Mouse (Mus musculus) heart, adult 9 months (tissue): ENCODE data around the gene Tmem82.

Experiments
- DNase-seq, 2 experiments: peaks; one replicate each; pipeline ENCODE4 v3.0.0; 2022; ENCODE audit warnings: low spot score in 2 of 2

The Tmem82 gene

DNA sequence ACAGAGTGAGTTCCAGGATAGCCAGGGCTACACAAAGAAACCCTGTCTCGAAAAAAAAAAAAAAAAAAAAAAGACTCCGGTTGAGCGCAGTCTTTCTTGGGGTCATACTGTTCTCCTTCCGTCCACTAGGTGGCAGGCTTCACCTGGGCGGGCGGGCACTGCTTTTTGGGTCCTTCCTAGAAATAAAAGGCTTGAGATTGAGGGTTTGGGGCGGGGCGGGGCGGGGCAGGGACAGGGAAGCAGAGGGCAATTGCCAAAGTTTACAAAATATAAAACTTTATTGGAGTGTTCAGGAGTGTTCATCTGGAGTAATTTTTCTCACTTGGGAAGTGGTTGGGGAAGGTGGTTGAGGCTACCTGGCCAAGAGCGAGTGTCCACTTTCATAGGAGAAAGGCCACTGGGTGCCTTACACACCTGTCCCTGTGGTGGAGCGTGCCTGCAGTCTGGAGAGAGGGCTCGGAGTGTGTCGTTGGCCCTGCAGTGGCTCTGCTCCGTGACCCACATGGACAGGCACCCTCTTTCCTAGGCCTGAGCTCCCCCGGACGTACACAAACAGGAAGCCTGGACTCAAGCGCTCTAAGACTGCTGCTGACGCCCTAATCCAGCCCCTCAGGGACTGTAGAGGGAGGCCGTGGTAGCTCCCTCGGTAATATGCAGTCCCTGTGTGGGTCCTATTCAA, at the start of gene Tmem82:
TSS of gene Tmem82 (minus strand) at position 69 of the 679 bp plus-strand sequence.
- DNase-seq: peak in 1 of 2 experiments; percentile 55

DNA sequence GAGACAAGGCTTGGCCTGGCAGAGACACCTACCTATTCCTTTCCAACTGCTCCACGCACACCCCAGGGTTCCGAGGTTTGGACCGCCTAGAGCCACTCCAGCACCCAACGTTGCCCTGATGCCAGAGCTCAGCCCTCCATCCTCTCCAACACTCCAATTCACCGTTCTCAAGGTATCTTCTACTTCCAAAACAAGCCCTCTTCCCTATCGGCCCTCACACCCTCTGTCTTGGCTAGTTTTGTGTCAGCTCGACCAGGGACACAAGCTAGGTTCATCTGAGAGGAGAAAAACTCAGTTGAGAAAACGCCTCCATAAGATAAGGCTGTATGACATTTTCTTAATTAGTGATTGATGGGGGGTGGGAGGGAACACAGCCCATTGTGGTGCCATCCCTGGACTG, 46.4 kb upstream of the Tmem82 start, which contains the start of gene Plekhm2:
TSS of gene Plekhm2 (minus strand) at position 101 of the 400 bp plus-strand sequence.
- no peak for DNase-seq

DNA sequence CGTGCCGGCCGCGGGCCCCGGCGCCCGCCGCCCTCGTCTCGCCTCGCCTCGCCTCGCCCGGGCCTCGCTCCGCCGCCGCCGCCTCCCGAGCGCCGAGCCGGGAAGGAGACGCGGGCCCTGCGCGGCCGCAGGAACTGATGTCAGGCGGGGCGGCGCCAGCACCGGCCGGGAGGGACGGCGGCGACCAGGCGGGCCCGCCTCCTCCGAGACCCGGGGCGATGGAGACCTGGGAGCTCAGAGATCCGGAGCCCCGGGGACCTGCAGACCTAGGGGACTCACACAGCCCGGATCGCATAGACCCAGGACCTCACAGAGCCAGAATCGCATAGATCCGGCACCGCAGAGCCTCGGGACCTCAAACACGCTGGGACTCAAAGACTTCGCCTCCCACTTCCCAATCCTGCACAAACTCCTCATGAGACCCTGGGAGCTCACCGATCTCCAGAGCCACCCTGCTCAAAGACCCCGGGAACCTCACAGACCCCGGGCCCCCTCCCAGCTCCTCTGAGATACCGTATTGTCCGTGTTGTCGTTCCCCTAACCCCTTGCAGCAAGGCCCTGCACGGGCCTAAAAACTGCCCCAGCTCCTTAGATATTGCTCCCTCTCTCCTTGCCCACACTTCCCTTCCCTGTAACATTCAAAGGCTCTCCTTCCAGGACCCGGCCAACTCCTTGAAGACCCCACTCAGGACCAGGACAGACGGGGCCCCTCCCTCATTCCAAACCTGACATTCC, 45.7 kb upstream of the Tmem82 start:
- peak; percentile 76 to 78 for DNase-seq

DNA sequence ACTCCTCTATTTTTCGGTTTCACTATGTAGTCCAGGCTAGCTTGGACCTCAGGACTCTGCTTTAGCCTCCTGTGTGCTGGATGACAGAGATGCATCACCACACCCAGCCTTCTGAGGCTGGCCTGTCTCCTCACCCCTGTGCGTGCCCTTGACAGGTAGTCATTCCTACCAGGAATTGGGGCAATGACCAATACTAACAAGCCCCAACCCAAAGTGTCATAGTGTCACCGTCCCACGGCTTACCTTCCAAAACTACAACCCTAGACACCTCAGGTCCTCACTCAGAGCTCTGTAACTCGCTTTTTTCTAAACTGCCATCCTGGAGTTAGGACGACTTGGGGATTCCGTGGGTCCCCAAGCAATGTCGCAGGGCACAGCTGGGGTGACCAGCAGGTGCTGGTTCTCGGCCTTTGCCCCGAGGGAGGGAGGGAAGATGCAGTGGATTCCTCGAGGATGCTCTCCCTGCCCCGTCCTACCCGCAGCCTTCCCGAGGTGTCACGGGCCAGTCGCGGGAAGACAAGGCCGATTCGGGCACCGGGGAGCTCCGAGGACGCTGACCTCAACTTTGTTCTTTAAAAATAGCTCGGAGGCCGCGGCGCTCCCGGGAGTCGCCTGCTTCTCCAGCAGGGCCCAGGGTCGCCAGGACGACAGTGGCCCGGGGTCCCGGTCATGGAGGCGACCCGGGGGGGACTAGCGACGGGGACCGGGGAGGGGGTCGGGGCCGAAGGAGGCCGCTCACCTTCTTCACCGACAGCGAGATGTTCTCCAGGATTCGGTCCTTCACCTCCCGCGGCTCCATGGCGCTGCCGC, 44.9 kb upstream of the Tmem82 start:
- DNase-seq: peak in 1 of 2 experiments; percentile 50

DNA sequence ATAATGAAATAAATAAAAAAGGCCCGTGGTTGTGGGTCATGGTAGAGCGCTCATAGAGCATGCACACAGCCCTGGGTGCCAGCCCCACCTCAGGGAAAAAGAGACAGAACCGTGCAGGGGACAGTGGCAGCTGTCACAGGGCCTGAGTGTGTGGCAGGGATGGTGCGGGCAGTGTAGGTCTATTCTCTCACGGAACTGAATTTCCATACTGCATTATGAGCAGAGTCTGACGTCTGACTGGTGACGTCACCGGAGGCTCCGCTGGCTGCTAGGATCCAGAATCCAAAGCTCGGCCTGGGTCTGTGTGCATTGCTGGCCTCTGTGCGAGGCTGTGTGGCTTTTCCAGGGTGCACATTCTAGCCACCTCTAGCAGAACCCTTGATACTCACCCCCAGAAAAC, 42.5 kb upstream of the Tmem82 start:
- DNase-seq: no peak

DNA sequence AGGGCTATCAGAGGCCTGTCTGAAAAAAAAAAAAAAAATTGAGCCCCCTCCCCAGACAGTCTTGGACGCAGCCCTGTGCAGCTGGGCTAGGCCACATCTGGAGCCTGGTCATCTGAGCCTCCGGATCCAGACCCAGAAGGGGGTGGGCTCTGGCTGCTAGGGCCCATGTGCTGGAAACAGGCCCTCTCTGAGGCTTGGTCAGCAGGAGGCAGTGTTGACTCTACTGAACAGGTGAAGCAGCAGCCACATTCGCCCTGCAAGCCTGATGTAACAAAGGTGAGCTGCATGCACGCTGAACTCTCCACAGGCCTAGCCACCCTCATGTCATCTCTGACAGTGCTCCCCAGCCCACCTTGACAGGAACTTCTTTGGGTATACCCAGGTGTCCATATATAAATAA, 41.3 kb upstream of the Tmem82 start:
- DNase-seq: no peak

DNA sequence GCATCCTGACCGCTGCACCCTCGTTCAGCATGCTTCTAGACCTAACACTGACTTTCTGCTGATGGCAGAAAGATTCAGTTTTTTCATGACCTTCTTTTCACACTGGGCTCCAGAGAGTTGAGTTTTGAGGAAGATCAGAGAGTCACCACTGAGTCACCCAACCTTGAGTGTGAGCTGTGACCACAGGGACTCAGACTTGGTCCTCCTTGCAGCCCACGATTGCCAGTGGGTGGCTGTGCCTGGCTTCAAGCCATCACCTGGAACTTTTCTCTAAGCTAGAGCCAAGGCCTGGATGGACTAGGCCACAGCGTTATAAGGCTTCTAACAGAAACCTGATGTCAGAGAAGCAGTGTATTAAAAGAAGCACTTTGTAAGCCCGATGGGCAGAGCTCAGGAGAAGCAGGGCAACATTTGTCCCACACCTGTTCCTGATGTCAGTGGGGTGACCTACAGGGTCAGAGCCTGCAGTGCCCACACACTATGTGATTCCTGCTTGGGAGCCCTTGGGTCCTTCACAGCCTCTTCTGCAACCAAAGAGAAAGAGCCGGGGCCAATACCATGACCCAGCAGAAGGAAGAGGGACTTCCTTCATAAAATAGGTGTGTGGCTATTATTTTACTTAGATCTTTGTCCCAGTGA, 40.5 kb upstream of the Tmem82 start:
- DNase-seq: no peak

DNA sequence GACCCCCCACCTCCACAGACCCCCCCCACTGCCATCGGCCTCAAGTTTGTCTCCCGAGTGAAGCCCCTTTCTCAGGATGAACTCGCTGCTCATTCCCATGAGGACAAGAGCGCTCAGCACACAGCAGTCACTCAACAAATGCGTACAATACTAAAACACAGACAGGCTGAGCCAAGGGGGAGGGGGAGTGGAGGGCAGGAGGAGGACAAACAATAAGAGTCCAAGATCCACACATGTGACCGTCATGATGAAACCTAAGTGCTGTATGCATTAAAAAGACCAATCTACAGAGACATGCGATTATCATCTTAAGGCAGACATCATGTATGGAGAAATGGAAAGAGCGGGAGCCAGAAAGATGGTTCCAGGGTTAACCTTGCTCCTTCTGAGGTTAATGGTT, 38.5 kb upstream of the Tmem82 start:
- no peak for DNase-seq

DNA sequence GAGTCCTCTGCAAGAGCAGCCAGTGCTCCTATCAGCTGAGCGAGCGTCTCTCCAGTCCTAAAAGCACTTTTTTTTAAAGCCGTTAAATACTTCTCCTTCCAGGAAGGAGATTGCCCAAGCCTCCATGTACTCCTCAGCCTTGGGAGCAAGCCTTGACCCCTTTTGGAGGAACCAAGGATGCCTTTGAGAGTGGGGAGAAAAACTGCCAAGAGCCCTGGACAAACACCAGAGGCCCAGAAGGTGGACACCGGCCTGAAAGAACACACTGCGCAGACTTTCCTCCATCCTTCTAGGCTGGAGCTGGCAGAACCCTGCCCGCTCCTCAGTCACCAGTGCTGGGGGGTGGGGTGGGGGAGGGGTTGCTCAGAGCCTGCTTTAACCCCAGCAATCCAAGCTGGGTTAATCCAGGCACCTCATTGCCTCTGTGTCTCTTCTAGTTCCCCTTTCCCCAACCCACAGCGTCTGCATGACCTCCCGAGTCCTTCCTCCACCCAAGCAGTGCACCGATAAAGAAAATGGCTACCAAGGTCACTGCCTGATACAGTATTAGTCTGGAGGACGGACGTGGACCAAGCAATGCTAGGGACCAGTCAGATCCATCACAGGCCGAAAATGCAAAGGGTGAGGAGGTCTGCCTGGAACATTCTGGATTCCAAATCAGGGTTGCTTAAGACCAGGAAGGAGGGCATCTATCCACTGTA, 37.6 kb upstream of the Tmem82 start:
- DNase-seq: peak; percentile 49 to 62

DNA sequence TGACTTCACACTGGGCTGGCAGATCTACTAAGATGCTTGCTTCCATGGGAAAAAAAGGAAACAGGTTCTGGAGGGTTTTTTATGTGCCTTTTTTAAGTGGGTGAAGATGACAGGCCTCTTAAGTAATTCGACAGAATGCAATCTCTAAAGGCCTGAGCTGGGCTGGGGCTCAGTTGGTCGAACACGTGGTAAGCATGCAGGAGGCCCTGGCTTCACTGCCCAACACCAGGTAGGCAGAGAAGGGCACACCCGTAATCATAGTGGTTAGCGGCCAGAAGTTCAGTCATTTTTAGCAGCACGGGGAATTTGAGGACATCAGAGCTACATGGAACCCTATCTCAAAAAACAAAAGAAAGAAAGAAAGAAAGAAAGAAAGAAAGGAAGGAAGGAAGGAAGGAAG, 36.1 kb upstream of the Tmem82 start:
- peak in 1 of 2 experiments; percentile 28 for DNase-seq

DNA sequence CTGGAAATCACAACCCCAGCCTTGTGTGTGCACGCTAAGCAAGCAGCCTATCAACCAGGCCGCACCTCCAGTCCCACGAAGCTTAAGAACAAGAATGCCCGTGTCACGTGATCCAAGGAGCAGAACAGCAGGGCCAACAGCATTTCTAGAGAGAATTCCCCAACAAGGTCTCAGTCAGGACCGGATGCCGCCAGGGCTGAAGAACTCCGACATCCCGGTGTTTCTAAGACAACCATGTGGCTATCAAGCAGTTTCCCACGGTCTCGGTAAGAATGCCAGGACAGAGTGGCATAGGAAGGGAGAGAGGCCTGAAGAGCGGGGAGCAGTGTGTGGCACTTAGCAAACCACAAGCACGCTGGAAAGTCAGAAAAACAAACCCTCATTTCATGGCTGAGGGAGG, 35.4 kb upstream of the Tmem82 start:
- DNase-seq: no peak

DNA sequence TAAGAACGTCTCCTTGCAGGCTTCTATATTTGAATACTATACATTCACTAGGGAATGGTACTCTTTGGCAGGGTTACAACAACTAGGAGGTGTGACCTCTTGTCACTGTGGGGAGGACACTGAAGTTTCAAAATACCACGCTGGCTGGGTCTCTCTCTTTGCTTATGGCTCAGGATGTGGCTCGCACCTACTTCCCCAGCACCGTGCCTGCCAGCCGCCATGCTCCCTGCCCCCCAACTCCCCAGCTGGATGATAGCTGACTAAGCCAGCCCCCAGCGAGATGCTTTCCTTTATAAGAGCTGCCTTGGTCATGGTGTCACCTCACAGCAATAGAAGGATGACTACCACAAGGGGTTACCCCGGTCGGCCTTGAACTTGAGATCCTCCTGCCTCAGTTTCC, 34.6 kb upstream of the Tmem82 start:
- DNase-seq: no peak

DNA sequence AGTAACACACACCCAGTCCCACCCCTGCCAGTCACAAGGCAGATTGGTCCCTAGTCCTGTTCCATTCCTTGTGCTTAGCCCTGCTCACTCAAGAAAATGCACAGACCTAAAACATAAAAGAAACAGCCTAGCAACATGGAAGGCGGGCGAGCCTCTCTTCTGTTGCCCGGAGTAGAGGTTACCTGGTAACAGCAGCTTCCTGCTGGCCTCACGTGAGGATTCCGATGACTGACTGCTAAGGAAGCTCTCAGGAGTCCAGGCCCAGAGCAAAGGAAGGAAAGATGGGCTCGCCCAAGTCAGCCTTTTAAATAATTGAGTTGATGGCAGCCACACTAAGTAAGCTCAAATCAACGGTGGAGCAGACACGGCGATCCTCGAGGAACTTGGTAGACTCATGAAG, 33.5 kb upstream of the Tmem82 start:
- no peak for DNase-seq

DNA sequence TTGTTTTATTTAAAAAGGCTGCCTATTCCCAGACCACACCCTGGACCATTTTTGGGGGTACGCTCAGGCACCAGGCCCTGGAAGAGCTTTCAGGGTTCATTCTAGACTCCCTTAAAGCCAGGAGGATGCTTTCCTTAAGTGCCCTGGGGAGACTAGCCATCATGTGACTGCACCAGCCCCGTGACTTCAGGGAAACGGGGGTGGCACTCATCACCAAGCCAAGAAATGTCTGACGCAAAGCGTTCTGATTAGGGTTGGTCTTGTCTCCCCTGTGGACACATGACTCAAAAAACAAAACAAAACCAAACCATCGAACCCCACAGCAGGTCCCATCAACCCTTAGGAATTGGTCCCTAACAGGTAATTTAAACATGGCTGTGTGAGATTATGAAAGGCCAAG, 32.9 kb upstream of the Tmem82 start:
- DNase-seq: peak in 1 of 2 experiments; percentile 53

DNA sequence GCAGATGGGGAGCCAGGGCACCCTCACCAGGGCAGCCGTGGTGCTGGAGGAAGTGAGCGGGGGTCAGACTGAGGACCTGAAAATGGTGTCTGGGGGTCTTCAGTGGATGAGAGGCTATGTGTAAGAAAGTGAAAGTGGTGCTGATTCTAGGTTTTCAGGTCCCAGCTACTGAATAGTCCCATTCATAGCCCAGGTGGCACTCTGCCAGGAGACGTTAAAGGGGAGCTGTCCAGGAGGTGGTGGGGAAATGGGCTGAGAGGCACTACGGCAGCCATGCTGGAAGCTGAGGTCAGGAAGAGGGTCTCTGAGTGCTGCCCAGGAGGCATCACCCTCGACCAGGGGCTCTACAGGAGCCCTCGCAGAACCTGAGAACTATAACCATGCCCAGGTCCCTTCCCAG, 30.8 kb upstream of the Tmem82 start:
- DNase-seq: no peak

DNA sequence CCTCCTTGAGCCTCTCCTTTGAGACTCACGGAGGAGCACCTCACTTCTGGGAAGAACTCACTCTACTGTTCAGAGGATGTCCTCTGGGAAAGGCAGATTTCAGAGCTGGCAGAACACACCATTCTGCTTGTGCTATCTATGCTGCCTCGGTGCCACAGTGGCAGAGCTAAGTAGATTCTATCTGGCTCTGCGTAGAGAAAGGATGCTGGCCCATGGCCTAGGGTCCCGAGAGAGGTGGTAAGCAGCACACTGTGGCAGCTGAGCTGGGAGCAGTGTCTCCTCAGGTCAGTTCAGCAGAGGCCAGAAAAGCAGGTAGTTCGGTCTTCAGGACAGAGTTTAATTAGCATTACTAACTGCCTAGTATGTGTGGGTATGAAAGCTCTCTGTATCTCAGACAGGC, 29.8 kb upstream of the Tmem82 start:
- peak; percentile 70 to 71 for DNase-seq

DNA sequence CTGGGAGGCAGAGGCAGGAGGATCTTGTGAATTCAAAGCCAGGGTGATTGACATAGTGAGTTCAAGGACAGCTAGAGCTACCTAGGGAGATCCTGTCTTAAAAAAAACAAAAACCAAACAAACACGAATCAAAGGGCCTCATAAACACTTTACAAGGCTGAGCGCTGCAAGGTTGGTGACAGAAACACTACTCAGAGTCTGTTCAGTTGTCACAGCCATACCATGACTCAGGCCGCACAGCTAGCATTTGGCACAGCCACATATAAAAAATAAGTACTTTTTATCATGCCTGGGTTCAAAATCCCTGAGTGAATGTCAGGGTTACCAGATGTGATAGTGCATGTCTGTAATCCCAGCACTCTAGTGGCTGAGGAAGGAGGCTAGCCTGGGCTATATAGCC, 28.8 kb upstream of the Tmem82 start:
- no peak for DNase-seq

DNA sequence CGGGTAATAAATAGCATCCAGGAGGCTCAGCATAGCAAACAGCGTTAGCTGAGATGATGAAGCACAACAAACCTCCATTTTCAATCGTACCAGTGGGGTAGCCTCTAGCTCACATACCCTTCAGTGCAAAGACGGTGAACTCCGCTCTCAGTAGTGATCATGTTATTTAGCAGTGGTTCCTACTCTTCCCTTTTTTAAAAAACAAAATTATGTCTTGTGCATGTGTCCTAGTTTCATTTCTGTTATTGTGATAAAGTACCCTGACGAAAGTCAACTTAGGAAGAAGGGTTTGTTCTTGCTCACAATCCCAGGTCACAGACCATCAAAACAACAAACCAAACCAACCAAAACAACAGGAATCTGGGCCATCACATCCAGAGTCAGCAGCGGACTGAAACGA, 27.6 kb upstream of the Tmem82 start:
- no peak for DNase-seq

DNA sequence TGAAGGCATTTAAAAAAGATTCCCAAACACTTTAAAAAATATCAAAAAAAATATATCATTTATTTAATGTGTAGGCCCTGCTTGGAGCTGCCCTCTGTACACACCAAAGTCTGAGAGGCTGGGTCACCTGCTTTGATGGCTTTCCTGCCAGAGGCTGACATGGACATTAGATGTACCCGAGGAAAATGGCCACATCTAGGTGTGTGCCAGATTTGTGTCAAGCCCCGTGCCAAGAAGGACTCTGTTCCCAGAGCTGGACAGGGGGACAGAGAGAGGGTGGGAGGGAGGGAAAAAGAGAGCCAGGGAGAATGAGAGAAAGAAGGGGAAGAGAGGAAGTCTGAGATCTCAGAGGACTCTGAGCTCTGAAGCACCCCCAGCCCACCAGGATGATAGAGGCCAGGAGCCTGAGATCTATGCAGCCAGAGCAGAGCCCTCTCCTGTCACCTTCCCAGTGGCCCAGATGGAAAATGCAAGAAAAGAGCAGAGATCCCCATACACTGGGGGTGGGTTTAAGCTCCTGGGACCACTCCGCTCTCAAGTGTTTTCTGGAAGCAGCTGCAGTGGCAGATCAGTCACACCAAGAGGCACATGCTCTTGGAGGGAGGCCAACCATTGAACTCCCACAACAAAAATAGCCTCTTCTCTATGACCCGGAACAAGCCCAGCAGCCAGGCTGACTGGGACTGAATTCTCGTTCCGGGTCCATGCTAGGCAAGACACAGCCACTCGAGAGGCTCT, 24.9 kb upstream of the Tmem82 start:
- DNase-seq: peak; percentile 88 to 89

DNA sequence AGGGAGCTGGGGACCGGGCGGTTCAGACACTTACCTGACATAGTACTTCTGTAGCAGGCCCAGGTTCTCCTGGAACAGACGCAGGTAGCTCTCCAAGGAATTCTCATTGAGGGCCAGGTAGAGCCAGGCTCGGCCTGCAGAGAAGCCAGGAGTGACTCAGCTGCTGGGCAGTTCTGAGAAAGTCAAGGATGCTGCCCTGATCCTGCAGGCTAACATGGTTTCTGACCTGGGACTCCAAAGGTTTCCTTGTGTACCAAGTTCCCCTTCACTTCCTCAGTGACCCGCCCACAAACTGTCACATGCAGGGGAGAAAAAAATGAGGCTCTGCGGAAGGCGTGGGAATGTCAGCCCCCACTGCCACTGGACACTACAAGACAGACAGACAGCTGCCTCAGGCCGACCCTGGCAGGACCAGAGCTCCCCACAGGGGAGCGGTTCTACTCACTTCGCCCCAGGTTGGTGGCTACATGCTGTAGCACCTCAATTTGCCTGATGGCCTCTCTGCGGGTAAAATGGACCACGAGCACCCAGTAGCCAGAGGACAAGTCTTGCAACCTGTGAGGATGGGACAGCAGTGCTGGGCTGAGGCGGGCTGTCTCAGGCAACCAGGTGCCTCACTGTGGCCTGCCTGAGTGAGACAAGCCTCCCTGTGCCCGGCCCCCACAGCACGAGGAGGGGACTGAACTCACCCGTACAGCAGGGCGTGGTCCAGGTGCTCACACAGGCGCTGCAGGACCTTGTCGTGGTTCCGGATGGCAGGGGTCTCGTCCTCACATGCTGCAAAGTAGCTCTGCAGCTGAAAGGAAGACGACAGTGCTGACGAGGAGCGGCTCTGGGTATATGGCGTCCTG, 23.8 kb upstream of the Tmem82 start:
- no peak for DNase-seq
